Mouse (Mus musculus): ENCODE results near the gene Plekha4.
"Not testable (repeated sequence)": the region's sequence is repeated elsewhere in the genome, so short reads cannot be mapped to it uniquely, and the experiment has no call there.

Gene Plekha4

DNA sequence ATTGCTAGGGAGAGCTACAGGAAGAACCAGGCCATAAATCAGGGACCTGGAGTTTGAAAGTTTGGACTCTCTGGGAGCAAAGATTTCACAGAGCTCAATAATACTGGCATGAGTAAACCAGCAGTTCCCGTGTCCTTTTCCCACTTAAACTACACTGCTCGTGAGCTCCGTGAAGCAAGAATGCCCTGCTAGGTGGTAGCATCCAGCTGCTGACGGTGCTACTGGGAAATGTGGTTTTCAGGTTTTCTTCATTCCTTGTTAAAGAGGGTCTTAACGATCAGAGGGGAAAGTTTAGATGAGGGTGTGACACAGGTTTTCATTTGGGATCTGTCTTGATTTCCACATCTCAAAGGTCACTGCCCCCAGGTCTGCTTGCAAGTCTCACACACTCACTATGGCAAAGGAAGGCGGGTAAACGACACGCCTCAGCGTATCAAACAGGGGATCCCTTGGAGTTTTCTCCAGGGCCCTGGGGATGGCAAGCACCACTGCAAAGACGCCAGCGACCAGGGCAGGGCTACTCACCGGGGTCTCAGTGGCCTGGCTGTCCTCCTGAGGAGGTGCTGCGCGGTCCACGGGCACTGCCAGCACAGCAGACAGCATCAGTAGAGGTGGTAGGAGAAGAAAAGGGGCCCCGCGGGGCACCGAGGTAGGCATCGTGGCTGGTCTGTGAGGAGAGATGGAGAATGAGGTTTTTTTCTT is 16.8 kb upstream of the Plekha4 start:
- DNase-seq (ENCODE audit: low spot score): no peak

DNA sequence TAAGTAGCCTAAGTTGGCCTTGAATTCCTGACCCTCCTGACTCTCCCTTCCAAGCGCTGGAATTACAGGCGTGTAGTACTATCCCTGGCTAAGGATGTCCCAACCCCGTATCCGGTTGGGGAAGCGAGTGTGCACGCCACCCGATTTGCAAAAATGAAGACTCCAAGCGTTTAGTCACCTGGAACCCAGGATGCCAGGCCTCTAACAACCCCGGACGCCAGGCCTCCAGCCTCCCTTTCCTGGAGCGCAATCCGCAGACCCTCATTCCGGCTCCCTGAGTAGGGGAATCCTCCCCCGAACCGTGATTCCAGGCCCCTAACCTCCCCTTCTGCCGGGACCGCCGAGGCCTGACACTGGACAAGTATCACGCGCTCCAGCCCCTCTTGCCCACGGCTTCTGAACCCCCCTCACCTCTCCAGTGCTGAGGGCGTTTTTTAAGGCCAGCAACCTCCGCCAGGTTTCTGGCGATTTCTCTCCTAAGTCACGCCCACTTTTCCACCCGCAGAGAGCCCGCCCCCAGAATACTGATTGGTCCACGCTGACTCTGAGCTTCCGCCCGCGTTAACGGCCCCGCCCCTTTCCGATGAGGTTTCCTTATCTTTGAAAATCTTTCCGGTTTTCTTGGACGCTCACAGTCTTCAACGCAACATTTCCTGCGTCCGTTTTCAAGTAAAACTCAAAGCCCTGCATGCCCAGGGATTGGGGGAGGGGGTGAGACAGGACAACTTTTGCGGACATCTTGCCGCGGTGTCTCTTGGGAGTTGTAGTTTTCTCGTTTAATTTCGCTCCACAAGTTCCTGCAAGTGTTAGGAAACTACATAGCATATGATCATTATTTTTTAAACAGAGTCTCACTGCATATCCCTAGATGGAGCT is 16.0 kb upstream of the Plekha4 start, which contains the start of gene Nucb1:
Nucb1 (minus strand) TSS at position 495 of the 876 bp plus-strand sequence.
- DNase-seq (ENCODE audit: low spot score): peak; percentile 91

DNA sequence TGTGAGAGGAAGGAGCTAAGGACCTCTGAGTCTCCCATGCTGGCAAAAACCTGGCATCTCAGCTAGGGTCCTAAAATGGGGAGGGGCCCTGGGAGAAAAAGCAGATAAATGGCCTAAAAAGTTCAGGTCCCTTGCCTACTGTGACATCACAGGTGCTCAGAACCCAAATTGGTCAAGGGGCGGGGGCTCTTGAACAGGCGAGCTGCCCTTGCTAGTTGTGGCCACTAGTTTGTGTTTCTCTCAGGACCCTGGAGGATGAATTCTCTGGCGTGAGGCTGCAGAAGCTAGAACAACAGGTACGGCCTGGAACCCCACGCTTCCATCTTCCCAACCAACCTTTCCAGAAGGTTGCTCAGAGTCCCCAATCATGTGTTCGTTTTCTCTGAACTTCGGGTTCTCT is 11.7 kb upstream of the Plekha4 start:
- DNase-seq (ENCODE audit: low spot score): no peak

DNA sequence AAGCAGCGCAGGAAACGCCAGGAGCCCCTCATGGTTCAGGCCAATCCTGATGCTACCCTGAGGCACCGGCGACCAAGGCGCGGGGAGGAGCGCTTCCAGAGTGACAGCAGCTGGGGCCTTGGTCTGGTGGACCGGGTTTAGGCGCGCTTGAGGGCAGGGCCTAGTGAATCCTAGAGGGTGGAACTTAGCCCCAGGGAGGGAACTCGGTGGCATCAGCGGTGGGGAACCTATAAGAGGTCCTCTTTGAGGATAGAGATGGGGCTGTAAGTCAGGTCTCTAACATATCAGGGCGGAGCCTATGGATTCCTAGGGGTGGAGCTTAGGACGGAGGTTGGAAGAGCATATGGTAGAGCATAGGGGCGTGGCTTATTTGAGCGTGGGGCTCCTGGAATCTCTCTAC is 10.7 kb upstream of the Plekha4 start:
- DNase-seq (ENCODE audit: low spot score): no peak

DNA sequence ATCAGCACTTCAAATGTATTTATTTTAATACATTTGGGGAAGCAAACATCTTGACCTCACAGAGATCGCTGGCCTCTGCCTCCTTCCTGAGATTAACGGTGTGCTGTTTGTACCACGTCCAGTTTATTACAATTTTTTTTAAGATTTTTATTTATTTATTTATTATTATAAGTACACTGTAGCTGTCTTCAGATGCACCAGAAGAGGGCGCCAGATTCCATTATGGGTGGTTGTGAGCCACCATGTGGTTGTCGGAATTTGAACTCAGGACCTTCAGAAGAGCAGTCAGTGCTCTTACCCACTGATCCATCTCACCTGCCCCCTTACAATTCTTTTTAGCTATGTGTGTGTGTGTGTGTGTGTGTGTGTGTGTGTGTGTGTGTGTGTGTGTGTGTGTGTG is 9.3 kb upstream of the Plekha4 start:
- not testable (repeated sequence) for DNase-seq (ENCODE audit: low spot score)

DNA sequence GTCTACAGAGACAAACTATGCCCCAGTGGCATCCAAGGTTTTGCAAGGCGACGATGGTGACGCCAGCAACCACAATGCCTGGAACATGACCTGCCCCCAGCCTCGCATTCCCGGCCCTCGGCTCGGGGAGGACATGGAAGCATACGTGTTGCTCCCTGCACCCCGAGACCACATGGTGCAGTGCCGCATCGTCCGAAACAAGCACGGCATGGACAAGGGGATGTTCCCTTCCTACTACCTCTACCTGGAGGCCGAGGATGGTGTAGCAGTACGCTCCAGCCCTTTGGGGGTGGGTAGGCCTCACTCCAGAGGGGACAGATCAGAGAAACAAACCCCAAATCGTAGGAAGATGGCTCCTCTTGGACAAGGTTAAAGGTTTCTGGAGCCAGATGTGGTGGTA is 7.5 kb upstream of the Plekha4 start:
- no peak for DNase-seq (ENCODE audit: low spot score)

DNA sequence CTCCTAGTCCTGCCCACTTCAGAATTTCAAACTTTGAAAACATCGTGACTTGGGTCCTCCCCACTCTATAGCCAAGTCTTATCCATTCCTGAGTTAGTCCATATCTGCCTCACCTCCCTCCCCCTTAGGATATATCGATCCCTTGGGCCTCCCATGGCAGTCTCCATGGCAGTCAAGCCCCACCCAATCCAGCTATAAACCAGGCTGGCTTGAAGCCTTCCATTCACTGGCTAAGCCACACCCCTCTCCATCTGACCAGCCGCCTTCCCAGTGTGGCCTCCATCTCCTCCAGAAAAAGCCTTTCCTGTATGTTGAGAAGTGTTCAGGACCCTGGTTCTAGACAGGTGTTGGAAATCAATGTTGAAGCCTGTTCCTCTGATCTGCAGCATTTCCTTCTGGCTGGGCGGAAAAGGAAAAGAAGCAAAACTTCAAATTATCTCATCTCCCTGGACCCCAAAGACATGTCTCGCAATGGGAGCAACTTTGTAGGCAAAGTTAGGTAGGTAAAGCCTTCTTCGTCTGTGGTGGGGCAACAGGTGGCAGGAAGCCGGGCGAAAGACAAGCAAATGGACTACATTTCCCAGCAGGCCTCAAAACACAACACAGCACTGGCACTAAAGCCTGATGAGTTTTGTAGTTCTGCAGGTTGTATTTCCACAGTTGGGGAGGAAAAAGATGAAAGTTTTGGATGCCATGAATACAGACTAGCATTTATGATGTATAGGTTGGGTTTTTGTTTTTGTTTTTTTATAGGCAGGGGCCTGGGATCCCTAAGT is 6.6 kb upstream of the Plekha4 start:
- DNase-seq (ENCODE audit: low spot score): no peak

DNA sequence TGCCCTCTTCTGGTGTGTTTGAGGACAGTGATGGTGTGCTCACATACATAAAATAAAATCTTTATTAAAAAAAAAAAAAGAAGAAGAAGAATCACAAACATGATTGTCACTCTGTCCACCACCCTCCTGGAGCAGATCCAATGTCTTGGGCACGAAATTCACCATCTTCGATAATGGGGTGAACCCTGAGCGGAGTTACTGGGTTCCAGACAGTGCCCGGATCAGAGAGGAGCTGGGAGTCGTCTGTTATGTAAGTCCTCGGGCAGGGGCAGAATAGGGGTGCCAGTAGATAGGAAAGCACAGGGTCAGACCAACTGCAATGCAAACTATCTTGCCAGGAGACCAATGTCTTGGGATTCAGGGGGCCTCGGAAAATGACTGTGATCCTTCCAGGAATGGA is 5.5 kb upstream of the Plekha4 start:
- DNase-seq (ENCODE audit: low spot score): no peak

DNA sequence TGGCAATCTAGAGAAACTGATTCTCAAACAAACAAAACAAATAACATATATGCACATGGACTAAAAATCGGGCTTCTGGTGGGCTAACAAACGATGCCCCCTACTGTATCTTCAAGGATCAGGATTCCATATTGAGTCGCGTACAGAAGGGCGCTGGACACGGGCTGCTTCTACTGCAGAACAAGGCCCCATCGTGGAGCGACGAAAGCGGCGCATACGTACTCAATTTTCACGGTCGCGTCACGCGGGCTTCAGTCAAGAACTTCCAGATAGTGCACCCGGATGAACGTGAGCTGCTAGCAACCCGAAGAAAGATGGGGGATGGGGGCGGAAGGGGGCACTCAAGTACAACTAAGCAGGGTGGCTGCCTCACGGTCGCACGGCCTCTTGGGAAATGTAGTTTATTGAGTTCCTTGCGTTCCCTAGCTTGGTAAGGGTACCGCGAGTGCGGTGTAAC is 4.4 kb upstream of the Plekha4 start:
- DNase-seq (ENCODE audit: low spot score): no peak

DNA sequence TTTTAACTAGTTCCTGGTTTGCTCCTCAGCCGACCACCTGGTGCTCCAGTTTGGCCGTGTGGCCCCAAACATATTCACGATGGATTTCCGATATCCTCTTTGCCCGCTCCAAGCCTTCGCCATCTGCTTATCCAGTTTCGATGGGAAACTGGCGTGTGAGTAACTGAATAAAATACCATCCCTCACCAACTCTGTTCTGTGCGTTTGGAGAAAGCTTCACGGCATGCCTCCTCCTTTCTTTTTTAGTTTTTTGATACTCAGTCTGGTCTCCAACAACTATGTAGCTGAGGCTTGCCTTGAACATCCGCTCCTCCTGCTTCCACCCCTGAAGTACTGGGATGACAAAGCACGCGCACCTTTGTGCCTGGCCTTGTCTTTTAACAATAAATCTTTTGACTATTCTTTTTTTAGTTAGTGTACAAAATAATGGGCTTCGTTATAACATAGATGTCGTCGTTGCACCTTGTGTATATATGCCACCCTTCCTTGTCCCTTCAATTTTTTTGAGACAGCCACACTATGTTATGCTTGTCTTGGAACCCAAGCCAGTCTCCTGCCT is 3.9 kb upstream of the Plekha4 start:
- no peak for DNase-seq (ENCODE audit: low spot score)

DNA sequence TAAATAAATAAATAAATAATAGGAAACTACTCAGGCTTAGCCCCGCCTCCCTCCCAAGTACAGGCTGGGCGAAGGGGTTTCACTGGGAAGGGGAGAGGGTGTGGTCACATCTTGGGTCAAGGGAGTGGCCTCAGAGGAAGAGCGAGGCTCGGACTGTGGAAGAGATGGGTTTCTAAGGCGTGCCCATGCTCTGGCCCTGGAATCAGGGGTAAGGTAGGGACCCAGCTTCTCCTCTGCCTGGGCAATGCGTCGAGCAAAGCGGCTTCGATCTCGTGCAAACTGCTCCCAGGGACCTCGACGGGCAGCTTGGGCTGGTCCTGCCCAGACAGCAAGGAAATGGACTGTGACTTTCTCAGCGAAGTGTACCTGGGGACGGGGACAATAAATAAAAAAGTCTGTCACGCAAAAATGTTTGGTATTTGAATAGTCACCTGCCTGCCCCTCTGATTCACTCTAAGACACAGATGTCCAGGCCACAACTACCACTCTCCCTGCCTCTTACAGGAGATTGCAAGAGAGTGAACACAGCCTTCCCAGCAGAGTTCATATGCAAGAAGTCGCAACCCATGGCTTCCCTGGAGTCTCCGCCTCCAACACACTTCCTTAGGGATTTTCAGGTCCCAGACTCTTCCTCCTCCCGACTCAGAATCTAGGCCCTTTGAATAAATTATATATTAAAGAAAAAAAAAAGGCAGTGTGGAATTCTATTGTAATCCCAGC is 3.0 kb upstream of the Plekha4 start:
- DNase-seq (ENCODE audit: low spot score): no peak

DNA sequence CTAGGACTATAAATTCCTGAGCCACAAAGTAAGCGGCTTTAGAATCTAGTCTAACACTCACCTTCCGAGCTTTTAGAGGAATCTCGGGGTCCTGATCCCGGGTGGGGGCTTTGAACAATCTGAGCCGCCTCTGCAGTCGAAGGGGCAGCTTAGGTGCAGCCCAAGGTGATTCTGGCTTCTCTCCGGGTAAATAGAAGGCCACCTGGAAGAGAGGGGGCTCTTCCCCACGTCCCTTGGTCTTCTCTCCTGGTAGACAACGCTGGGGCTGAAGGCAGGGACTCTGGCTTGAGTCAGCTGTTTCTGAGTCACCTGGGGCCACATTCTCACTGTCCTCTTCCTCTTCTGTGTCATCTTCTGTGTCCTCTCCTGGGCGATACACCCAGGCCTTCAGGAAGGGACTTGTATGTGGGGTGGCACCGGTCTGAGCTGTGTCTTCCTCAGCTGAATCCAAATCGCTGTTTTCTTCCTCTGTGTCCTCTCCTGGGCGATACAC is 2.4 kb upstream of the Plekha4 start:
- DNase-seq (ENCODE audit: low spot score): no peak

DNA sequence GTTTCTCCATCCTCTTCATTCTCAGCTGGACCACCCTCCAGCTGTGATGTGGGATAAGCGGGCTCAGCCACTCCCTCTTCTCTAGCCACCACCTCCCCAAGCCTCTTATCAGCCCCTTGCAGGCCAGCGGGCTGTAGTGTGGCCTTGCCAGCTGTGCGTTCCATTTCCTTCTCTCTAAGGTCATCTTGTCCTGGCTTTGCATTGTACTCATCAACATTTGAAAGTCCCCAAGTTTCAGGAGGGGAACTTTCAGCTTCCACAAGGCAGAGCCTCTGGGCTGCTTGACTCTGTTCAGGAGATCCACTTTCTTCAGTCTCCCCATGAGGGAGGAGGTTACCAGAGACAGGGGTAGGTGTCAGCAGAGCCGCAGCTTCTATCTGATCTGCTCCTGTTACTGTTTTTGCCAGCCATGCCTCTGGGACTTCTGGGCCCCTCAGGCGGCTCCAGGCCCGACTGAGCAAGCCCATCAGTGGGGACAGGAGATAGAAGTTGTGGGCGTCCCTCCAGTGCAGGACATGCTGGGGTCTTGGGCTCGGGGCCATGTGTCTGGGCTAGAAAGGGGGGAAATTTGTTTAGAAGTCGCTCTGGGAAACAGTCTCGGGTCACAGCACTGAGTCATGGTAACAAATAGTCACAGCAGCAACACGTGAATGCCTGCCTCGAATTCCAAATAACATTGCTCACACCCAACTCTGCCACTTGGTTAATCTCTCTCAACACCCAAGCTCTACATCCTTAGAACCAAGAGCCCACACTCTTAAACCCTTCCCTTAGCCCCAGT is 1.1 kb upstream of the Plekha4 start:
- peak; percentile 47 for DNase-seq (ENCODE audit: low spot score)

DNA sequence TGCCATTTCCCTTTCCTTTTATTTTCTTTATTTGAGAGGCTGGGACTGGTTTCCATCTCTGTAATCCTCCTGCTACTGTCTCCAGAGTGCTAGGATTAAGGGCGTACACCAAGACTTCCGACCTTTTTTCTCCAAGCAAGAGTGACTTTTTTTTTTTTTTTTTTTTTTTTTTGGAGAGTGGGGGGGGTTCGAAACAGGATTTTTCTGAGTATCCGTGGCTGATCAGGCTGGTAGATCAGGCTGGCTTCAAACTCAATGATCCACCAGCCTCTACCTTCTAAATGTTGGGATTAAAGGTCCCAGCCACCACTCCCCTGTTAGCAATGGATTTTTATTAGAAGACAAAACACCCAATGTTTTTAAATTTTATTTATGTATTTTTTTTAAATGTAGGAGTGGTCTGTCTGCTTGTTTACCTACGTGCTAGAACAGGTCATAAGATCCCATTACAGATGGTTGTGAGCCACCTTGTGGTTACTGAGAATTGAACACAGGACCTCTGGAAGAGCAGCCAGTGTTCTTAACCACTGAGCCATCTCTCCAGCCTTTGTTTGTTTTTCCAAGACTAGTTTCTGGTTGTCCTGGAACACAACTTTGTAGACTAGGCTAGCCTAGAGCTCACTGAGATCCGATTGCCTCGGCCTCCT is 467 bp downstream of the Plekha4 start:
- DNase-seq (ENCODE audit: low spot score): peak; percentile 53

DNA sequence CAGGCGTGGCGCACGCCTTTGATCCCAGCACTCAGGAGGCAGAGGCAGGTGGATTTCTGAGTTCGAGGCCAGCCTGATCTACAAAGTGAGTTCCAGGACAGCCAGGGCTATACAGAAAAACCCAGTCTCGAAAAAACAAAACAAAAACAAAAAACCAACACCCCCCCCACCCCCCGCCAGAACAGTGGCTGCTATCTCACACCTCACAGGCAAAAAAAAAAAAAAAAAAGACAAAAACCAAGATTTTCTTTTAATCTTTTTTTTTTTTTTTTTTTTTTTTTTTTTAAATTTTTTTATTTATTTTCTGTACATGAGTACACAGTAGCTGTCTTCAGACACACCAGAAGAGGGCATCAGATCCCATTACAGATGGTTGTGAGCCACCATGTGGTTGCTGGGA is 1.0 kb downstream of the Plekha4 start:
- DNase-seq (ENCODE audit: low spot score): not testable (repeated sequence)

DNA sequence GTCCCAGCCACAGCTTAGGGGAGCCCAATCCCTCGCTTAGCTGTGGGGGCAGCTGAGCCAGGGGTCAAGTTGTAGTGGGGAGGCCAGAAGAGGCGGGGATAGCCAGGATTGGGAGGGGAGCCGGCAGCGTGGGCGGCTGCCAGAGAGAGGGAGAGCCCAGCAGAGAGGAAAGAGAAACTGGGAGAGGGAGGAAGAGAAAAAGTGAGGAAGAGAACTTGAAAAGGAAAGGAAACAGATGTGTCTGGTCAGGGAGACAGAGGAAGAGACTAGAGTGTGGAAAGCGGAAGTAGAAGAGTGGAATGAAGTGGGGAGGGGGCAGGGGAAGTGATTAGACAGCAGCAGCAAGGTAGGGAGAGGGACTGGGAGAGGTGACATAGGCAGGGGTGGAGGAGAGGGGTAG is 3.3 kb downstream of the Plekha4 start:
- no peak for DNase-seq (ENCODE audit: low spot score)

DNA sequence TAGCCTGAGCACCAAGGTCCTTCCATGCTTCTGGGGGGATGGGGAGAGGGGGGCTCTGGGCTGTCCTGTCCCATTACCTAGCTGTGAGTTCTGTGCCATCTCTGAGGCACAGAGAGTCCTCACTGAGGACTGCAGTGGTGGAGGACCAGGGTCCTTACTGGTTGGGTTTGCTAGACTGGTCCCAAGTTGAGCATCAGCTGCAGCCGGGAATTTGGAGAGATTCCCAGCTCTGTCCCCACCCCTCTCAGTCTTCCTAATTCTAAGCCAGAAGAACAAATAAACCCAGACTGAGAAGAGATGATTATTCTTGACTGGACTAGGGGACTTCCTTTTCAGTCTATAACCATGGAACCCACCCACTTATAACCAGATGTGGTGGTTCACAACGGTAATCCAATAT is 4.5 kb downstream of the Plekha4 start:
- DNase-seq (ENCODE audit: low spot score): no peak

DNA sequence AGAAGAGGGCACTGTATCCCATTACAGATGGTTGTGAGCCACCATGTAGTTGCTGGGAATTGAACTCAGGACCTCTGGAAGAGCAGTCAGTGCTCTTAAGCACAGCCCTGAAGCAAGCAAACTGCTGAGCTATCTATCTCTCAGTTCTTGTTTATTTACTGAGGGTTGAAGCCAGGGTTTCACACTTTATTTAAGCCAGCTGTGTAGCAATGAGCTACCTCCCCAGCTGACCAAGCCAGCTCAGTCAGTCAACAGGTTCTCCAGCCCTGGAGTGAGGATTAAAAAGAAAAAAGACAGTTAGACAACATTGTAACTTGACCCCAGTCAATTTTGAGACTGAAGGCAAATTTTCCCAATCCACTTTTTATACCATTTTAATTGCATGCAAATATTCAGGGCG is 9.5 kb downstream of the Plekha4 start:
- DNase-seq (ENCODE audit: low spot score): peak; percentile 36

DNA sequence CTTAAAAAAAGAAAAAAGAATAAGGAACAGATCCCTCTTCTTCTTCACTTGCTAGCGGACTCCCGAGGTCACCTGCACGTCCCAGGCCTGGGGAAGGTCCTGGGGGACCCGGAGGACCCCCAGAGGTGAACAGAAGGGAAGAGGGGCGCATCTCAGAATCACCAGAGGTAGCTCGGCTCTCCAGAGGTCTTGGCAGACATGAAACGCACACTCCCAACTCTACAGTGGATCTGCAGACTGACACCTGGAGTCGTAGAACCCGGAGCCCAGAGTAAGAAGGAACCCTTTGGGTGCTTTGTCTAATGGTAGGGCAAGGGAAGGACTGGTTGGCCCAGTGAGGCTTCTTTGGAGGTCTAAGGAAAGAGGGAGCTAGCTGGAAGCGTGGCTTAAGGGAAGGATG is 11.5 kb downstream of the Plekha4 start:
- DNase-seq (ENCODE audit: low spot score): no peak
